Mouse (Mus musculus): Measurements from ENCODE around the gene Olfr31.

DNA sequence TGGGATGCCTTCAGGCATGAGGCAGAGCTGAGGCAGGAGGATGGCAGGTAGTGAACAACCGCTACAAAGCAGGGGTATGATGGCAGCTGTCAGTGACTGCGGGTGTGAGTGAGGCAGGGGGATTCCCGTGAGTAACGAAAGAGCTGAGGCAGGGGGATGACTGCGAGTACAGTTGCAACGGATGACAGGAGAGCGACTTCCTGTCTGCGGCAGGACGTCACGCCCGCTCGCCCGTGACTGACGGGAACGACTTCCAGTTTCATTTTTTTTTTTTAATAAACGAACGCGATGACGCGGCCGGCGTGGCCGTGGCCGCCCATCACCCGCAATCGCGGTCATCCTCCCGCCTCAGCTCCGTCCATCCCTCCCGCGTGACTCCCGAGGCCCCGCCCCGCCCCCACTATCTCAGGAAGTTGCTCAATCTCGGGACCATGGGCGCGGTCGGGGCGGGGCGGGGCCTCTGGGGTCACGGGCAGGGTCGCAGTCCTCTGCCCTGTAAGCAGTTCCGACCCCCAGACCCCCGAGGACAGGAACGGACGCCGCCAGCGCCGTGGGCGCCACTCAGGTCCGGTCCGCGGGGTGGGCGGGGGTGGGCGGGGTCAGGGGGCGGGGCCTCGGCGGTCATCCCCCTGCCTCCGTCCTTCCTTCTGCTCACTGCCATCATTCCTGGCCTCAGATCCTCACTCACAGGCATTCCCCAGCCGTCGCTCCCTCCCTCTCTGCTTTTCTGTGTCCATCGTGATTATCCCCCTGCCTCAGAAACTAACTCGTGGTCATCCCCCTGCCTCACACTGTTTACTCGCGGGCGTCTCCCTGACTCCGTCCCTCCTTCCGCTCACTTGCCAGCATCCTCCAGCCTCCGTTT is 23.6 kb downstream of the Olfr31 start, which contains the start of gene Il3ra:
- TF ChIP-seq FLI1 (IDR thresholded peaks at IDR 0.05; ENCODE audit: low read length) (0 out of 2 replicates have a peak, but pooled peaks have one; percentile 6), GATA1 (IDR thresholded peaks at IDR 0.05; ENCODE audit: borderline replicate concordance, low read length) (no peak)
